Mouse (Mus musculus): ENCODE measurements around the gene Pmpca.

The Pmpca gene

DNA sequence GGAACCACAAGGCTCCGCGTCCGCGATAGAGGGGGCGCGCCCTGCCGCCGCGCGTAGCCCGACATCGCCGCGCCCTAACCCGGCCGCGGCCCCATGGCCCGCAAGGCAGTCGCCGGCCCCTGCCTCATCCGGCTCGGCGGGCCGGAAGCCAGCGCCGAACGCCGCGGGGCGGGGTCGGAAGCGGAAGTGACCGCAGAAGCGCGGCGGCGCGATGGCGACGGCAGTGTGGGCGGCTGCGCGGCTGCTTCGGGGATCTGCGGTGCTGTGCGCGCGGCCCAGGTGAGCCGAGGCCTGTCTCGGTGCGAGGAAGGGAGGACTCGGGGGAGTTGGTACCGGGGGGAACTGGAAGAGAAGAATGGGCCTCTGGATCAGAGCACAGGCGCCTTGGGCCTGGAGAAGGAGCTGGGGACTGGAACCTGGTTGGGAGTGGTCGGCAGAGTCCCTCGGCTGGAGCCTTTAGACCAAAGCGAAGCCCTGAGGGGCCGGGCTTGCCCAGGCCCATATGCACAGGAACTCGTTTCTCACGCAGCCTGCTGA lies at the start of gene Pmpca, which contains the start of gene Entr1:
Gene Pmpca (plus strand): TSS at position 186 of the 537 bp plus-strand sequence.
Gene Entr1 (minus strand): TSS at position 163 of the 537 bp plus-strand sequence.
- in situ Hi-C loops (cut with MboI, MseI): no loop called here

DNA sequence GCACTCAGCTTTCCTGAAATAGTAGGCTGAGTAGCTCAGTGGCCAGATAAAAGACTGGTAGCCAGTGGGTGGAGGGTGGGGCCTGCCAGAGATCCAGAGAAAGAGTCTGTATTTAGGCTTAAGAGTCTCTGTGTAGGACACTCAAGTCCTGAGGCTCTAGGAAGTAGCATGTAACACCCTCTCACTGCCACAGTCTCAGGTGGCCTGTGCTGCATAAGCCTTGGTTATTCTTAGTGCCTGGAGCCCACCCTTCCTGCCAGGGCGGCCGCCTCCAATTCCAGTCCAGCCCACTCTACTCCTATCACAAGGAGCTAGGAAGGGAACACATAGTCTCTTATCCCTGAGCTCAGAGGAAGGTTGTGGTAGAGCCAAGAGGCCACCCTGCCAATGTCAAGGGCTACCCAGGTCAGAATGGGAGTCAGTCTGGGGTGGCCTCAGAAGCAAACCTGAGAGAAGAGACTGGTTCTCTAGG lies 47.6 kb upstream of the Pmpca start:
- in situ Hi-C loops (cut with MboI, MseI): no loop called here

DNA sequence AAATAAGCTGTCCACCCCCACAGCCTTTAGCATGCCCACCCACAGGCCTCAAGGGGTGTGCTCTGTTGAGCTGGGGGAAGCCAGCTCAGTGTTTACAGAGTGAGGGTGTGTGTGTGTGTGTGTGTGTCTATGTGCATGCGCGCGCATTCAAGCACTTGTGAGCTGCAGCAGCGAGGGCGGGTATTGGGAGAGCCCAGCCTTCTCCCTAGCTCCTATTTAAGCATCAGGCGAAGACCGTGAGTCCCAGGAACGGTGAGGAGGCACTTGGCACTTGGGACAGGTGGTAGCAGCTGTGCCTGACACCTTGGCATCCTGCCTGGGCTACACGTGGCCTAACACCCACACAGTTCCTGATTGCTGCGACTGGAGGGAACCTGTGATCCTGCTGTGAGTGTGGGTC lies 47.1 kb upstream of the Pmpca start:
- in situ Hi-C loops (cut with MboI, MseI): no loop called here

DNA sequence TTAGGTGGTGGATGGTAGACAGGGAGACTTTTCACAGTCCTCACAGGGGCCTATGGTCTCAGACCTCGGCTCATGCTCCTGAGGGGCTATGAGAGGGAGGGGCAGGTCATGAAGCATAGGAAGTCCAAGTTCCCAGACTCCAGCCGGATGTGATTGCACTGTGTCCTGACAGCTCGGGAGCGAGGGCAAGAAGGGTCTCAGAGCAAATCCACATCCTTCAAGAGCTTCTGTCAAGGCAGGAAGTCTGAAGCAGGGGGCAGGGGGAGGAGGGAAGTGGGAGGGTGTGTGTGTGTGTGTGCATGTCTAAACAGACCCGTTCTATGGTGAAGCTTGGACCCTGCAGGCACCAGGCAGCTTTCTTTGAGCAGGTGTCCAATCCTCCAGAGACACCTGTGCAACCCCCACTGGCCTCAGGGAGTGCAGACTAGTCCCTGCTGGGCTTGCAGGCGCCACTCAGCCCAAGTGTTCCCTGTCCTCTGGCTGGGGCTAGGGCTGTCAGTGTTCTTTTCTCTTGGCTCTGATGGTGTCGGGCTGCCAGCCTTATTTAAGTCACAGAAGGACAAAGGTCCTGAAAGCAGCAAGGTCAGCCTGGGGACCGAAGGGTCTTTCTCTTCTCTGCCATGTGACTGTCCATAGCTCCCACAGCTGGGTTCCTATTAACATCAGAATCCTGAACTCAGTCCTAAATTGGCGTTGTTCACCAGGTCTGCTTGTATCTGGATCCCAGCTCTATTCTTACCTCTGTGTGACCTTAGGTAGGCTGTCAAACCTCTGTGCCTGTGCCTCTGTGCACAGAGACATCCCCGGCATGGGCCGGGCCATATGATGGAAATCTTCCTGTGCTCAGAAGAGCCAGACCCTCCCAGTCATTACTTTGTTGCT lies 46.3 kb upstream of the Pmpca start:
- in situ Hi-C loops (cut with MboI, MseI): no loop called here

DNA sequence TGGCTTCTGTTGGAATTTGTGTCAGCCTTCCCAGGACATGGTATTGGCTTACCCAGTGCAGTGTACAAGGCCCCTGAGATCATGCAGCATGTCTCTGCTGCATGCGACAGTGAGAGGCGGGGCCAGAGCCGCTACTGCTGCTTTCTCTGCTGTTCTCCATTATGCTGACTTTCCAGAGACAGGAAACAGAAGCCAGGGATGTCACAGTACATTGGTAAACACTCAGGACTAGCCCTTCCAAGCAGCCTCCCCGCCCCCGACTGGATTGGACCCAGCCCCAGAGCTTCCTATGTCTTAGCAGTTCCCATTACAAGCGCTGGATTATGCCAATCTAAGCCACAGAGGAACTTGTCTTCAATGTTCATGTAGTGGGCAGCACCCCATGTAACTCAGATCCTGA lies 40.9 kb upstream of the Pmpca start:
- in situ Hi-C loops (cut with MboI, MseI): no loop called here

DNA sequence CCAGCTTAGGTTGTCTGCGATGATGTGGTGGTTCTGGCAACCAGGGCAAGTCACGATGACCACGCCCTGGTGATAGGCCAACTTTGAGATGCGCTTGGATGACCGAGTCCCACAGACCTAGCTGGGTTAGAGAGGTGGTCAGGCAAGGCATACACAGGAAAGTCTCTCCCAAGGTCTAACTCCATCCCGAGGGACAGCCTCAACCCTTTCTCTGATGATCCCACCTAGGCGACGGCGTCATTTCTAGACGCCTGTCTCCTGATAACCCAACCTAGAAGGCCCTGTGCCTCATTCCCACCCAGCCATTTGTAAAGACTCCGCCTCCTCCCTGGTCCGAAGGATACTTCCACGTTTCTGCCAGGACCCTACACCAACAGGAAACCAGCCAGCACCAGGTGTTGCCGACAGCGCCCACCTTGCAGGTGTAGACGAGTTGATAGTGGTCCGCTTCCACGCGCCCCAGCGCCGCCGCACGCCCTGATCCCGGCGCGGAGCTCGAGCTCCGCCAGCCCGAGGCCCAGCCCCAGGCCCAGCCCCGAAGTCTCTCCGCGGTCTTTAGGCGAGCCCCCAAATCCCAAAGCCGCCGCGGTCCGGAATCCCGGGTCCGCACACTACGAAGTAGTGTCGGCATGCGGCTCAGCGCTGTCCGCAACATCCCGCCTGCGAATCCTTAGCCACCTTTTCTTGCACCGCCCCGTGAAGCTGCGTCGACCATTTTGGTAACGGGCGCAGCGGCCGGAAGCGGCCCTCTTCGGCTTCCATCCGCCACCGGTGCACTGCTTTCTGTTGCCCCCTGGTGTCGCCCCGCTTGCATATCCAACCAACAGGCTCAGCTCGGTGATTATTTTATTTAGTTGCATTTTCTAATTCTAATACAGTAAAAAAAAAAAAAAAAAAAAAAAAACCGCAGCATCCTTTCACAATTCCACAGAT lies 37.5 kb upstream of the Pmpca start, which contains the start of gene Dnlz:
Gene Dnlz (minus strand): TSS at position 753 of the 933 bp plus-strand sequence.
- in situ Hi-C loops (cut with MboI, MseI): no loop called here

DNA sequence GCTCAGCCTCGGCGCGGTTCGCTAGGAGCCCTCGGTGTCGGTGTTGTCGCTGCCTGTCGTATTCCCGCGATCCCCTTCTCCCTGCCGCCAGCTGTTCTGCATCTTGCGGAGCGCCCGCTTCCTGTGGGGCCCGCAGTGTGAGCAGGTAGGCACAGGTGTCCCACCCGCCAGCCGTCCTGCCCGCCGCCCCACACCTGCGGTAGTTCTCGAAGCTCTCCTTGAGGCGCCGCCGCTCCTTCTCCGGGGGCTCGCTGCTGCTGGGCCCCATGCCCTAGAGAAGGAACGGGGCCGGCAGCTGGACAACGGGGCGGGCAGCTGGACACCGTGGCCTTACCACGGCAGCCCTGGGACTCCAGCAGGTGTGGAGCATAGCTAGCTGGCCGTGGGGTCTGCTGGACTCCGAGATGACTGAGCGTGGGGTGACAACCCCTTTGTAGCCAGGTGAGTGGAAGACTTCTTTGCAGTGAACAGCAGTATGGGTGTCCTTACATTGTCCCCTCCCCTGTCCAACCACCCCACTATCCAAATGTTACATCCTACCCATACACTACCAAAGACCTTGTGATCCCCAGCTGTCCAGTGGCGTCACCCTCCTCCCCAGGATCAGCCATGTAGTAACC lies 36.7 kb upstream of the Pmpca start:
- in situ Hi-C loops (cut with MboI, MseI): no loop called here

DNA sequence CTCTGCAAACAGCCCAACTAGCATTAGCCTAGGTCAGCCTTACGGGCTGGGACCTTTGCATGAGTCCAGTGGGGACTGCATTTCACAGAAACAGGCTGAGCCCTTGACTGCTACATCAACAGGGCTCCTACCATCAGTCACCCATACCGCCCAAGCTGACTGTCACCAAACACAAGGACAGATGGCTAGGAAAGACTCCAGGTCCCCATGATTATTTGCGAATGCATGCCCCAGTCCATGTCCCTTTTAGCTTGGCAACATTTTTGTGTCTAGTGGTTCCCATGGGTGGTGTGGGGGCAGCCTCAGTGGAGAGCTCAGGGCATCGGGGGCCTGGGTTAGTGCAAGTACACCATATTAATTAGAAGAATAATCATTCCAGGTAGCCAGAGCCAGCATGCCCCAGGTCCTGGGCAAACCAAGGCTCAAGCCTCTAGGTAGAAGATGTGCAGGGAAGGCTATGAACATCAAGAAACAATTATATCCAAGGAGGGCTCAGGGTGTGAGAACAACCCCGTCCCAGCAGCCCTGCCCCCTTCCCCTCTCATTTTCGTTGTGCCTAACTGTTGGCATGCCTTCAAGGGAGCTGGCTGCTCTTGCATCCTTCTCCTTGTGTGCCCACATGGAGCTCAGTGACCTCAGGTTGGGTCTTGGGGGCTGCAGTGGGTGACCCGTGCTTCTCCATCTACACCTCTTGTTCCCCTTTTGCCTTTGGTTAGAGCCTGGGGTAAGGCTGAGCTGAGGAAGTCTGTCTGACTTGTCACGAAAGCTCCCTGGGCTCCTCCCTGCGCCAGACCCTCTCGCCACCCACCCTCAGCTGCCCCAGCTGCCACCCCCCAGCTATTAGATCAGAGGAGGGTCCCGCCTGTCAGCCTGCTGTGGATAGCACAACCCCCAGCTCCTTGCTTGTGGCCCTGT lies 35.8 kb upstream of the Pmpca start:
- in situ Hi-C loops (cut with MboI, MseI): no loop called here

DNA sequence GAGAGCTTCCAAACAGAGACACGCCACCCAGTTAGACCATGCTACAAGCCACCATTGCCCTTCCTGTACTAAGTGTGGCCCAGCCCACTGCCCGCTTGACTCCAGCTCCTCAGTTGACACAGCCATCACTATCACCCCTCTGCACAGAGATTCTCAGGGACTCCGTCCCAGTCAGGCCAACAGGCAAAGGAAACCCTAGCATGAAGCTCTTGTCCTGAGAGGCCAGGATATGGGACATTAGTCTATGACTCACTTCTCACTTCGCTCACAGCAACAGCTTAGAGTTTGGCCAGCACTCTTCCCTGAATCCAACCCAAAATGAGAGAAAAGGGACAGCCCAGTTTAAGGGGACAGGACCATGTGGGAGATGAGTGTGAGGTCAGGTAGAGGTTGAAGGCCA lies 34.7 kb upstream of the Pmpca start:
- in situ Hi-C loops (cut with MboI, MseI): no loop called here

DNA sequence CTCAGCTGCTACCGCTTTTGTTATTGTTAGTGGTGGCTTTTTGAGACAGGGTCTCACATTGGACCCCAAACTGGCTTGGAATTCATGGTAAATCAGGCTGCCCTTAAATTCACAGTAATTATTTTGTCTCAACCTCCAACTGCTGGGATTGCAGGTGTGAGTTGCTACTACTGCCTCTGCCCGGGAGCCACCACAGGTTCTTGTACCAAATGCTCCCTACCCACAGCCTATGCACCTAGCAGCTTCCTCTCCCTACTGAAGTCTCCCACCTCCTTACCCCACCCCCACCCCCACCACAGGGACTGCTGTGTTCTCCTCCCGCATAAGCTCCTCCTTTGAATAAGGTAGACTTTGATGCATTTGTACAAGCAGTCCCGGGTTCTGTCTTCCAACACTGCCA lies 32.9 kb upstream of the Pmpca start:
- in situ Hi-C loops (cut with MboI, MseI): no loop called here

DNA sequence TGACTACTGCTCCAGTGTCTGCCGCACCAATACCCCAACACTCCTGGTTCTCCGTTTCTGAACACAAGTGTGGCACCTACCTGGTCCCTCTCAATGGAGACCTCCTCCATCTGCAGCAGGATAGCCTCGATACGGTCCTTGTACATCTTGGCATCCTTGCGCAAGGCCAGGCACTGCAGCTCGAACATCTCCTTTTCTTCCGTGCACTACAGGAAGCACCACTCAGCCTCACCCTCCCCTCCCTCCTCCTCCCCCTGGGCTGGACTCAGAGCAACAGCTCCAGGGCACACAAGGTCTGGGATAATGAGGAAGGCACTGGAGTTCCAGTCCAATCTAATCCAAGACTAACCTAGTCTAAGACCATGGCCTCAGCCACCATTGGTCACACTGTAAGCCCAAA lies 32.5 kb upstream of the Pmpca start:
- in situ Hi-C loops (cut with MboI, MseI): no loop called here

DNA sequence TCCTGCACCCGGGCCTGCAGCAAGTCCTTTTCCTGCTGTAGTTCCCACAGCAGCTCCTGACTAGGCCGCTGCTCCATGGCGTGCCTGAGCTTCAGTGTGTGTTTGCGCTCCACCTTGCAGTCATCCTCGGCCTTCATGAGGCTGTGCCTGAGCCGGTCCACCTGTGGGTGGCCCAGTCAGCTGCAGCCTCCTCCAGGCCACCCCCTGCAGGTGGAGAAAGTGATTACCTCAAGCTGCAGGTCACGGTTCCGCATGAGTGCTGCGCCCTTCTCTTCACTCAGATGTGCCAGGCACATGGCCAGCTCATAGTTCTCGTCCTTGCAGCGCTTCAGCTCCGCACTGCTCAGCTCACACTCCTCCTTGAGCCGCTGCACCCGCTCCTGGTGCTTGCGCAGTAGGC lies 31.7 kb upstream of the Pmpca start:
- in situ Hi-C loops (cut with MboI, MseI): no loop called here

DNA sequence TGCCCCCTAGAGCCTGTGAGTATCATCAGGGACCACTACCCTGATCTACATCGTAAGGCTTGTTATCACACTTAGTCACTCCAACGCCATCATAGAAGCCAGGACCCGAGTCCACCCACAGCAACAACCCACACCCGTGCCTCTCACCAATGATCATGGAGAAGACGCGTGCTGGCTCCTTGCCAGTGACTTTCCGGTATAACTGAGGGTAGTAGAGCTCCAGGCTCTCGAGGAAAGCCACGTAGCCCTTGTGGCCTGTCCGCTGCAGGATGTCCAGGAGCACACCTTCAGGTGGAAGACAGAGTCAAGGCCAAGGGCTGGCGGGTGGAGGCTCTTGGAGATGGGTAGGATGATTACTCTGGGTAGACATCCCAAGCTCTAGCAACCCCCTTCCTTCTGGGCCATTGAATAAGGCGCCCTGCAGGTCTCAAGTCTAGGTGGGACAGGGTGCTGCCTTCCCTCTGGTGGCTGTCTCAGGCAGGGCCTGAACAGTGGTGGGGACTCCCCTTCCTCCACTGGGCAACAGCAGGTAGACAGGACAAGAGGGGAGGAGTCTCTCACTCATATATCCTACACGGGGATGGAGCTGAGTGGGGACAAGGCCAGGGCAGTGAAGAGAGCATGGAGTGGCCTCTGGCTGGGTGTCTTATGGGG lies 30.3 kb upstream of the Pmpca start:
- in situ Hi-C loops (cut with MboI, MseI): no loop called here

DNA sequence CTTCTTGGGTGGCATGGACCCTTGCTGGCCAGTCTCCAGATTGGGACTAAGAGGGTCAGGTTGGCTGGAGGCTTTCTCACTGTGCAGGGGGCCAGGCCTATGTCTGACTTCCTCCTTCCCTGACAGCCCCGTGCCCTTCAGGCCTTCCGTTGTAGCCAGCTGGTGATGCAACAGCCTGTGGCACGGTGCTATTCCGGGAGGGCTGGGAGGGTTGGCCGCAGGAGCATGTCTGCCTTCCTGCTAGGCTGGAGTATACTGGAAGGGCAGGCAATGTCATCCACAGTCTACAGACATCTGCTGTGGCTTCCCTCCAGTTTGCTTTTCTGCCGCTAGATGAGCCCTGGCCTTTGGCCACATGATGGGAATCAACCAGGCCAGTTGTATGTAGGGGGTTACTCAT lies 29.2 kb upstream of the Pmpca start:
- in situ Hi-C loops (cut with MboI, MseI): no loop called here

DNA sequence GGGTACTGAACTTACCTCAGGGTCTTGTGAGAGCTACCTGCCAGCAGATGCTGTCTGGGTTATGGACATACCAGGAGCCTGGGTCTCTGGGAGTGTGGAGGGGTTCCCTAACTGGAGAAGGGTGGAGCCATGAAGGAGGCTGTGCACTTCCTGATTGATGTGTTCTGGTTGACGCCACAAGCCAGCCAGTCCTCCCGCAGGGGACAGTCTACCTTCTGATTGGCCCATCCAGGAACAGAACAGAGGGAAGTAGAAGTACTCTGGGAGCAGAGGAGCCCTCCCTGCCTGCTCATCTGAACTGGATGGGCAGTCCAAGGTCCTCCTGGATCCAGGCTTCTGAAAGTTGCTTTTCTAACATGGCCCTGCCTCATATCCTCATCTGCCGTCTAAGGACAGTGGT lies 28.4 kb upstream of the Pmpca start, which contains the start of gene Card9:
Gene Card9 (minus strand): TSS at position 147 of the 400 bp plus-strand sequence.
- in situ Hi-C loops (cut with MboI, MseI): no loop called here

DNA sequence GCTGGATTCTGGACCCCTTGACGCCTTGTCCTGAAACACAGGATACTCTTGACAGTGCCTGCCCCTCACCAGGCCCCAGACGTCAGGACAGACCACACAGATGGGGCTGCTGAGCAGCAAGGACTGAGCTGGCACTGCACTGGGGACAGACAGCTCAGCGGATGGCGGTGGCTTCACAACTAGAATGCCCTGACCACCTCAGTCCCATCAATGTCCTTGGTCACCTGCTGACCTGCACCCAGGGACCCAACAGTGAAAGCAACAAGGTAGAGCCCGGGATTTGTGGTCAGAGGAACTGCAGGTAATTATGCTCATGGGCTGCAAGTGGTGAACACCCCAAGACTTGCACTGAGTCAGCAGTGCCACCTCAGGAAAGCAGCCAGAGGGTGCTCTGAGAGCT lies 26.1 kb upstream of the Pmpca start:
- in situ Hi-C loops (cut with MboI, MseI): no loop called here

DNA sequence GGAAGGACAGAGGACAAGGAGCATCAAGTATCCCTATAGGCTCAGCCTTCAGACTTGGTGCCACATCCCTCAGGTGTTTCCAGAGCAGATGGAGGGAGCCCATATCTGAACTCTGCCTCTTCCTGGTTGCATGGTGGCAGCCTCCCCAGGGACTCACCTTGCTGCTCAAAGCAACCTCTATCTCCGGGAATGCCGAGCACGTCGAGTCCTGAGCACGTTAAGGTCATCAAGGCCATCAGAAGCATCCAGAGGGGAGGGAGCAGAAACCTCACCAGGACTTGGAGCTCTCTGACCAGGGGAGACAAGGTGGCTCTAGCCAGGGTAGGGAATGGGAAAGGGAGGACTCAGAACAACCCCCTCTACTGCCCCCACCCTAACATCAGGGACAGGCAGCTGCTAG lies 25.7 kb upstream of the Pmpca start:
- in situ Hi-C loops (cut with MboI, MseI): no loop called here

DNA sequence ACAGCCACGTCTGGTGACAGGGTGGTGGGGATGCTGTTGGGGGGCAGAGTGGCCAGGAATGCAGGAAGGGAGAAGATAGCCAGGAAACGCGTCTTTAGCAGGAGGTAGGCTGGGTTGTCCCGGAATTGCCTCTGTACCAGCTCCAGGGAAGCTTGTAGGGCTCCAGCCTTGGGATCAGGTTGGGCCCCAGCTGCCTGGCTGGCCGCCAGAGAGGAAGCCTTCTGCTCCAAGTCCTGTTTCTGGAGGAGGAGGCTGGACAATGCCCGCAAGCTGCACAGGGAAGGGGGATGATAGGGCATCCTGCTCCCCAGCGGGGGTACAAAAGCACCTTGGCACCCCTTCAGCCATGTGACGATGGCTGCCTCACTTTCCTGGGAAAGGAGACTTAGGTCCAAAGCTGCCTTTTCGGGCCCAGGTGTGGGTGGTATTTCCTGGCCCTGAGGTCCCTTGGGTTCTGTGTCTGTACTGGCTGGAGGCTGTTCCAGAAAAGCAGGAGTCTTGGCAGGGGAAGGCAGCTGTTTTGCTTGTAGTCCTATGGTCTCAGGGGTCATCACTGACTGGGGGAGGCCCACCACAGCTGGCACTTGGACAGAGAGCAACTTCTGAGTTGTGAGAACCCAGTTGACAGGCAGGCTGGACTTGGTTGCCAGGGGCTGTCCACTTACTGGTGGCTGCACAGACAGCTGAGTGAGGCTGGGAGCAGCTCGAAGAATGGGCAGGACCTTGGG lies 24.2 kb upstream of the Pmpca start:
- in situ Hi-C loops (cut with MboI, MseI): no loop called here

DNA sequence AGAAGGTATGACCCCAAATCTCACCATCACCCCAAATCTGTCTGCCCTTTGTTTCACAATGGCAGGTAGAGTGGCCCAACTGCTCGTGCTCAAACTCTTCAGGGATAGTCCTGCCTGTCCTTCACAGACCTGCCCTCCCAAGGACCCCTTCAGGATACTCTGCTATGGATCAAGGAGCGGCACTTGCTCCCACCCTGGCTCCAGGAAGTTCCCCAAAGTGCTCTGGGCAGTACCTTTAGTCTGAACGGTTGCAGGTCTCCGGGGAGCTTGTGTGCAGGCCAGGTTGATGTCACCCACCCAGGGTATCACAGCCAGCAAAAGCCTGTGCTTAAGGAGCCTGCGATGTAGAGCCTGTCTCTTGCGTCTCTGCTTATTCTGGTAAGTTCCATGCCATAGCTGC lies 21.2 kb upstream of the Pmpca start:
- in situ Hi-C loops (cut with MboI, MseI): no loop called here

Measured in T-helper 2 cell (primary cell).